Mouse (Mus musculus): Measurements from ENCODE around the gene Cnot3.

DNA sequence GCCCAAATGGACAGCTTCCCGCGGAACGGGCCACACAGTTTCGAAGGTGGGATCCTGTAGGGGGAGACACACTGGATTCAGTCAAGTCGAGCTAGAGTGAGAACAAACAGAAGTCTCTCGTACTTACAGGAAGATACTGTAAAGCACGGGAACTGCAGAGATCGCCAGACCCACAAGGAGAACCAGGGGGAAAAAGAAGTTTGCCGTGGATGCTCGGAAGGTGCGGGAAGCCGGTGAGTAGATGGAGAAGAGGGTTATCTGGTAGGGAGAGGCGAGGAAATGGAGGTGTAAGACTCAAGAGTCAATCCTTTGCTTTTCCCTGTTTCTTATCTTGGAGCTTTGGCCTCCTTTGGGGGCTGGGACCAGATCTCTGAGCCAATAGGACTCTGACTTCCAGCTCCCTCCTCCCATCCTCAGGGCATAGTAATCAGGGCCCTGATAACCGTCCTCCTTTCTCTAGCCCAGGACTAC is 21.9 kb downstream of the Cnot3 start:
- TF ChIP-seq MAX (IDR thresholded peaks at IDR 0.05), result no peak
- no peak for TF ChIP-seq CTCF (IDR thresholded peaks at IDR 0.05; ENCODE audit: control insufficient read depth, insufficient read depth, insufficient read length)
- no peak for TF ChIP-seq FOSL1 (IDR thresholded peaks at IDR 0.05; ENCODE audit: insufficient read depth, low read length, poor library complexity, severe bottlenecking)
- TF ChIP-seq MYOD1 (IDR thresholded peaks at IDR 0.05; ENCODE audit: control insufficient read depth, insufficient read length, low read depth), result no peak
- TF ChIP-seq USF1 (IDR thresholded peaks at IDR 0.05; ENCODE audit: low read depth), result no peak
- TF ChIP-seq MYOG (IDR thresholded peaks at IDR 0.05; ENCODE audit: control insufficient read depth, extremely low read depth, insufficient read length), result no peak
- no peak for TF ChIP-seq CEBPB (IDR thresholded peaks at IDR 0.05; ENCODE audit: low read depth)

Measured in C2C12 (cell line).